Mouse (Mus musculus): ENCODE data around the gene Wwox. TPM values are rescaled to one million over a fixed set of nuclear protein-coding genes. Genes with fewer than 3 reads are reported as not detected.

Gene Wwox
- polyA plus RNA-seq, 1 experiment from 2014 or later: 9.0 TPM

- Histone ChIP-seq H3K4me1 (no peaks in the 10 kb centered on the region), H3K27me3 (replicated peaks) (no peaks in the 10 kb centered on the region), H3K27ac (replicated peaks) (no peak overlapping the region), H3K4me3 (no peak overlapping the region), H3K4me2 (no peak overlapping the region), H3K9me3 (peaks cover 28% of the 10 kb centered on the region), H3K9ac (no peak overlapping the region), H3K36me3 (no peaks in the 10 kb centered on the region)
- WGBS: 59% methylated on average over 7 of the region's 7 CpGs
- ATAC-seq (ENCODE audit: extremely low read depth, insufficient number of reproducible peaks, low FRiP score, low TSS enrichment): no peak
Measured at GRCm38 (mm10) chr8:115133711-115134218, 694.3 kb downstream of the Wwox start.

- H3K4me3 ChIP-seq: no peak overlapping the region
- no peak for ATAC-seq (ENCODE audit: extremely low read depth, insufficient number of reproducible peaks, low FRiP score, low TSS enrichment)
- 85% methylated on average over 10 of the region's 10 CpGs for WGBS
- H3K27ac ChIP-seq (replicated peaks): no peak overlapping the region
- H3K4me2 ChIP-seq: no peak overlapping the region
- peaks cover 28% of the 10 kb centered on the region for H3K9me3 ChIP-seq
- H3K27me3 ChIP-seq (replicated peaks): no peaks in the 10 kb centered on the region
- H3K4me1 ChIP-seq: no peaks in the 10 kb centered on the region
- H3K9ac ChIP-seq: no peak overlapping the region
- no peaks in the 10 kb centered on the region for H3K36me3 ChIP-seq
Measured at GRCm38 (mm10) chr8:115136888-115137287, 697.4 kb downstream of the Wwox start.

- no peak for ATAC-seq (ENCODE audit: extremely low read depth, insufficient number of reproducible peaks, low FRiP score, low TSS enrichment)
- 86% methylated on average over 8 of the region's 8 CpGs for WGBS
- H3K4me1 ChIP-seq: peaks cover 12% of the 10 kb centered on the region
Measured at GRCm38 (mm10) chr8:115141614-115142013, 702.2 kb downstream of the Wwox start.

GRCm38 (mm10) chr8:115143530-115144320 lies 704.3 kb downstream of the Wwox start:
- Histone ChIP-seq H3K4me2 (no peak overlapping the region), H3K9ac (no peak overlapping the region), H3K4me1 (peaks cover 12% of the 10 kb centered on the region), H3K27ac (replicated peaks) (no peak overlapping the region), H3K36me3 (no peaks in the 10 kb centered on the region), H3K27me3 (replicated peaks) (0 out of 2 replicates have a peak, but pooled peaks cover 14% of the 10 kb centered on the region), H3K9me3 (no peaks in the 10 kb centered on the region; the same call in none of the 2 replicates), H3K4me3 (no peak overlapping the region)
- no peak for ATAC-seq (ENCODE audit: extremely low read depth, insufficient number of reproducible peaks, low FRiP score, low TSS enrichment)
- WGBS: 47% methylated on average over 9 of the region's 9 CpGs

More at GRCm38 (mm10) chr8:115141614-115142013, 702.2 kb downstream of the Wwox start:
- Histone ChIP-seq H3K36me3 (no peaks in the 10 kb centered on the region), H3K27ac (replicated peaks) (no peak overlapping the region), H3K9me3 (peaks cover 13% of the 10 kb centered on the region), H3K4me3 (no peak overlapping the region), H3K27me3 (replicated peaks) (0 out of 2 replicates have a peak, but pooled peaks cover 4% of the 10 kb centered on the region), H3K4me2 (no peak overlapping the region), H3K9ac (no peak overlapping the region)

- Histone ChIP-seq H3K4me2 (no peak overlapping the region), H3K36me3 (no peaks in the 10 kb centered on the region), H3K9me3 (no peaks in the 10 kb centered on the region), H3K4me1 (peaks cover 32% of the 10 kb centered on the region), H3K4me3 (no peak overlapping the region), H3K27me3 (replicated peaks) (peaks cover 21% of the 10 kb centered on the region; the same call in 1 of the 2 replicates), H3K9ac (no peak overlapping the region), H3K27ac (replicated peaks) (no peak overlapping the region)
- 63% methylated on average over 9 of the region's 9 CpGs for WGBS
- no peak for ATAC-seq (ENCODE audit: extremely low read depth, insufficient number of reproducible peaks, low FRiP score, low TSS enrichment)
Measured at GRCm38 (mm10) chr8:115147006-115147405, 707.6 kb downstream of the Wwox start.

- Histone ChIP-seq H3K36me3 (no peaks in the 10 kb centered on the region), H3K27me3 (replicated peaks) (peaks cover 25% of the 10 kb centered on the region; the same call in 1 of the 2 replicates), H3K9me3 (no peaks in the 10 kb centered on the region), H3K4me2 (peak overlapping the region; percentile 25; the same call in 1 of the 2 replicates), H3K27ac (replicated peaks) (peak overlapping the region; percentile 70), H3K4me3 (no peak overlapping the region), H3K9ac (0 out of 2 replicates have a peak overlapping the region, but pooled peaks have one; percentile 37), H3K4me1 (peaks cover 37% of the 10 kb centered on the region)
- WGBS: 40% methylated on average over 24 of the region's 24 CpGs
- ATAC-seq (ENCODE audit: extremely low read depth, insufficient number of reproducible peaks, low FRiP score, low TSS enrichment): no peak
Measured at GRCm38 (mm10) chr8:115150446-115151109, 711.1 kb downstream of the Wwox start.

- H3K36me3 ChIP-seq: no peaks in the 10 kb centered on the region
- no peaks in the 10 kb centered on the region for H3K9me3 ChIP-seq
- ATAC-seq (ENCODE audit: extremely low read depth, insufficient number of reproducible peaks, low FRiP score, low TSS enrichment): no peak
- 14% methylated on average over 6 of the region's 6 CpGs for WGBS
- H3K4me1 ChIP-seq: peaks cover 37% of the 10 kb centered on the region
- 0 out of 2 replicates have a peak overlapping the region, but pooled peaks have one; percentile 11 for H3K4me2 ChIP-seq
- H3K27me3 ChIP-seq (replicated peaks): peaks cover 21% of the 10 kb centered on the region; the same call in 1 of the 2 replicates
- no peak overlapping the region for H3K9ac ChIP-seq
- no peak overlapping the region for H3K4me3 ChIP-seq
- no peak overlapping the region for H3K27ac ChIP-seq (replicated peaks)
Measured at GRCm38 (mm10) chr8:115151416-115151815, 712.0 kb downstream of the Wwox start.

GRCm38 (mm10) chr8:115154096-115154495 lies 714.6 kb downstream of the Wwox start:
- Histone ChIP-seq H3K4me1 (peaks cover 47% of the 10 kb centered on the region), H3K9ac (peak overlapping the region; percentile 50; the same call in 1 of the 2 replicates), H3K9me3 (no peaks in the 10 kb centered on the region), H3K4me3 (no peak overlapping the region), H3K27ac (replicated peaks) (no peak overlapping the region), H3K27me3 (replicated peaks) (peaks cover 18% of the 10 kb centered on the region), H3K36me3 (no peaks in the 10 kb centered on the region), H3K4me2 (peak overlapping the region; percentile 58)
- 24% methylated on average over 10 of the region's 10 CpGs for WGBS
- no peak for ATAC-seq (ENCODE audit: extremely low read depth, insufficient number of reproducible peaks, low FRiP score, low TSS enrichment)

- no peak overlapping the region for H3K4me3 ChIP-seq
- no peak overlapping the region for H3K9ac ChIP-seq
- no peak for ATAC-seq (ENCODE audit: extremely low read depth, insufficient number of reproducible peaks, low FRiP score, low TSS enrichment)
- WGBS: 71% methylated on average over 8 of the region's 8 CpGs
- H3K4me1 ChIP-seq: peaks cover 49% of the 10 kb centered on the region
- H3K27ac ChIP-seq (replicated peaks): no peak overlapping the region
- peaks cover 15% of the 10 kb centered on the region for H3K27me3 ChIP-seq (replicated peaks)
- H3K36me3 ChIP-seq: no peaks in the 10 kb centered on the region
- no peak overlapping the region for H3K4me2 ChIP-seq
- no peaks in the 10 kb centered on the region for H3K9me3 ChIP-seq
Measured at GRCm38 (mm10) chr8:115156142-115156541, 716.7 kb downstream of the Wwox start.

GRCm38 (mm10) chr8:115157977-115158720 lies 718.7 kb downstream of the Wwox start:
- Histone ChIP-seq H3K4me1 (peaks cover 43% of the 10 kb centered on the region), H3K36me3 (no peaks in the 10 kb centered on the region), H3K9ac (no peak overlapping the region), H3K4me3 (no peak overlapping the region), H3K27me3 (replicated peaks) (peaks cover 15% of the 10 kb centered on the region), H3K4me2 (peak overlapping the region; percentile 78; the same call in 1 of the 2 replicates), H3K9me3 (no peaks in the 10 kb centered on the region), H3K27ac (replicated peaks) (no peak overlapping the region)
- 66% methylated on average over 12 of the region's 12 CpGs for WGBS
- ATAC-seq (ENCODE audit: extremely low read depth, insufficient number of reproducible peaks, low FRiP score, low TSS enrichment): no peak

- ATAC-seq (ENCODE audit: extremely low read depth, insufficient number of reproducible peaks, low FRiP score, low TSS enrichment): no peak
- Histone ChIP-seq H3K9ac (peak overlapping the region; percentile 76), H3K4me1 (peaks cover 42% of the 10 kb centered on the region), H3K9me3 (no peaks in the 10 kb centered on the region), H3K4me3 (peak overlapping the region; percentile 53), H3K27me3 (replicated peaks) (peaks cover 17% of the 10 kb centered on the region), H3K27ac (replicated peaks) (no peak overlapping the region), H3K4me2 (peak overlapping the region; percentile 78), H3K36me3 (no peaks in the 10 kb centered on the region)
- 18% methylated on average over 8 of the region's 8 CpGs for WGBS
Measured at GRCm38 (mm10) chr8:115158721-115159111, 719.3 kb downstream of the Wwox start.

Measured in heart, embryonic 13.5 days (tissue).